Mouse (Mus musculus) olfactory bulb, adult 2 months (tissue): ENCODE measurements around the gene Col26a1. TPM values are rescaled to one million over a fixed set of nuclear protein-coding genes. Genes with fewer than 3 reads are reported as not detected.

Source experiments
- H3K27ac ChIP-seq: fragments of 200-500 bp; 2 replicates; pipeline ENCODE4 v1.5.1; 2012; ENCODE audit warnings: low read depth, low read length; ENCODE audit not compliant: insufficient read depth
- H3K4me1 ChIP-seq: fragments of 200-500 bp; 2 replicates; pipeline ENCODE4 v1.6.1; 2012; ENCODE audit warnings: low read length; ENCODE audit not compliant: control insufficient read depth, insufficient read depth
- H3K4me3 ChIP-seq: fragments of 200-500 bp; 2 replicates; pipeline ENCODE4 v1.5.1; 2012; ENCODE audit warnings: mild to moderate bottlenecking, low read depth, low read length, moderate library complexity; ENCODE audit not compliant: insufficient read depth
- CTCF ChIP-seq: fragments of 200-500 bp; IDR thresholded peaks from 2 replicates; pipeline ENCODE4 v1.5.1; 2012; ENCODE audit warnings: low read depth, mild to moderate bottlenecking, low read length, moderate library complexity; ENCODE audit not compliant: insufficient read depth
- POLR2A ChIP-seq: fragments of 200-500 bp; IDR thresholded peaks from 2 replicates; pipeline ENCODE4 v1.6.1; 2012; ENCODE audit warnings: mild to moderate bottlenecking, low read depth, low read length, moderate library complexity; ENCODE audit not compliant: insufficient read depth
- WGBS: fragments of 180-500 bp; shearing (Covaris S2); methylation state at CpG from one replicate; pipeline ENCODE4 v1.1.7; 2018; 5-methylcytosine and 5-hydroxymethylcytosine counted together
- polyA plus RNA-seq: library from polyadenylated mRNA; stranded (reverse); fragments of >200 nt; gene quantifications from 2 replicates; pipeline ENCODE4 v1.2.4, GENCODE M21; 2012; ENCODE audit warnings: low replicate concordance; ENCODE audit not compliant: missing spikeins, insufficient read depth, insufficient read length

Gene Col26a1
- polyA plus RNA-seq, 1 experiment, result not detected

- no peak for TF ChIP-seq CTCF
- Histone ChIP-seq H3K27ac (no peak overlapping the region), H3K4me1 (peaks cover 11% of the 10 kb centered on the region), H3K4me3 (no peak overlapping the region)
- WGBS, result 60% methylated on average over 14 of the region's 14 CpGs
Observed at GRCm38 (mm10) chr5:136863961-136864674, 18.9 kb downstream of the Col26a1 start.

- TF ChIP-seq CTCF, result no peak
- no peak for TF ChIP-seq POLR2A
- 84% methylated on average over 9 of the region's 9 CpGs for WGBS
- Histone ChIP-seq H3K4me3 (no peak overlapping the region), H3K4me1 (peaks cover 11% of the 10 kb centered on the region), H3K27ac (no peak overlapping the region)
Observed at GRCm38 (mm10) chr5:136863276-136863675, 19.7 kb downstream of the Col26a1 start.

- no peak overlapping the region for H3K4me3 ChIP-seq
- H3K27ac ChIP-seq, result no peak overlapping the region
- 78% methylated on average over 4 of the region's 4 CpGs for WGBS
- H3K4me1 ChIP-seq, result peaks cover 11% of the 10 kb centered on the region
- no peak for TF ChIP-seq POLR2A
- no peak for TF ChIP-seq CTCF
Observed at GRCm38 (mm10) chr5:136862806-136863205, 20.2 kb downstream of the Col26a1 start.

GRCm38 (mm10) chr5:136861191-136861940 is 21.6 kb downstream of the Col26a1 start:
- Histone ChIP-seq H3K4me3 (no peak overlapping the region), H3K27ac (no peak overlapping the region), H3K4me1 (peaks cover 11% of the 10 kb centered on the region)
- 26% methylated on average over 20 of the region's 20 CpGs for WGBS
- no peak for TF ChIP-seq CTCF
- no peak for TF ChIP-seq POLR2A

GRCm38 (mm10) chr5:136850716-136851115 is 32.3 kb downstream of the Col26a1 start:
- no peak for TF ChIP-seq POLR2A
- TF ChIP-seq CTCF, result no peak
- Histone ChIP-seq H3K27ac (no peak overlapping the region), H3K4me1 (no peaks in the 10 kb centered on the region), H3K4me3 (no peak overlapping the region)
- WGBS, result 80% methylated on average over 6 of the region's 6 CpGs

GRCm38 (mm10) chr5:136846385-136847264 is 36.4 kb downstream of the Col26a1 start:
- H3K4me3 ChIP-seq, result no peak overlapping the region
- no peaks in the 10 kb centered on the region for H3K4me1 ChIP-seq
- H3K27ac ChIP-seq, result no peak overlapping the region
- WGBS, result 81% methylated on average over 19 of the region's 19 CpGs
- no peak for TF ChIP-seq POLR2A
- no peak for TF ChIP-seq CTCF

GRCm38 (mm10) chr5:136843930-136844329 is 39.1 kb downstream of the Col26a1 start:
- H3K4me1 ChIP-seq, result 0 out of 2 replicates have a peak, but pooled peaks cover 2% of the 10 kb centered on the region
- no peak overlapping the region for H3K27ac ChIP-seq
- 73% methylated on average over 5 of the region's 5 CpGs for WGBS
- TF ChIP-seq POLR2A (no peak), CTCF (no peak)
- no peak overlapping the region for H3K4me3 ChIP-seq

- H3K4me3 ChIP-seq, result no peak overlapping the region
- WGBS, result 10% methylated on average over 8 of the region's 8 CpGs
- H3K27ac ChIP-seq, result no peak overlapping the region
- no peak for TF ChIP-seq POLR2A
- peak; percentile 75 for TF ChIP-seq CTCF
- H3K4me1 ChIP-seq, result 0 out of 2 replicates have a peak, but pooled peaks cover 2% of the 10 kb centered on the region
Observed at GRCm38 (mm10) chr5:136840036-136840435, 43.0 kb downstream of the Col26a1 start.

- Histone ChIP-seq H3K4me3 (no peak overlapping the region), H3K27ac (no peak overlapping the region), H3K4me1 (no peaks in the 10 kb centered on the region)
- WGBS, result 85% methylated on average over 3 of the region's 3 CpGs
- no peak for TF ChIP-seq POLR2A
- no peak for TF ChIP-seq CTCF
Observed at GRCm38 (mm10) chr5:136833053-136833452, 50.0 kb downstream of the Col26a1 start.
